Mouse (Mus musculus): Measurements from ENCODE around the gene Asb17.

DNA sequence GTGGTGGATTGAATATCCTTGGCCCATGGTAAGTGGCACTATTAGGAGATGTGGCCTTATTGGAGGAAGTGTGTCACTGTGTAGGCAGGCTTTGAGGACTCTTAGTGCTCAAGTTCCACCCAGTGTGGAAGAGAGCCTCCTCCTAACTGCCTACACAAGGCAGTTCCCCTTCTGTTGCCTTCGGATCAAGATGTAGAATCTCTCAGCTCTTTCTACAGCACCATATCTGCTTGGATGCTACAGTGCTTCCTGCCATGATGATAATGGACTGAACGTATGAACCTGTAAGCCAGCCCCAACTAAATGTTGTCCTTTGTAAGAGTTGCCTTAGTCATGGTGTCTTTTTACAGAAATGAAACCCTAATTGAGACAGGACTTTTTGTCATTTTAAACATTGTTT, 1.5 kb downstream of the Asb17 start:
- TF ChIP-seq CTCF (IDR thresholded peaks at IDR 0.05; ENCODE audit: low read depth) (no peak), EP300 (IDR thresholded peaks at IDR 0.05; ENCODE audit: low read depth) (no peak)
